Mouse (Mus musculus): ENCODE data around the gene Kcnab1.

DNA sequence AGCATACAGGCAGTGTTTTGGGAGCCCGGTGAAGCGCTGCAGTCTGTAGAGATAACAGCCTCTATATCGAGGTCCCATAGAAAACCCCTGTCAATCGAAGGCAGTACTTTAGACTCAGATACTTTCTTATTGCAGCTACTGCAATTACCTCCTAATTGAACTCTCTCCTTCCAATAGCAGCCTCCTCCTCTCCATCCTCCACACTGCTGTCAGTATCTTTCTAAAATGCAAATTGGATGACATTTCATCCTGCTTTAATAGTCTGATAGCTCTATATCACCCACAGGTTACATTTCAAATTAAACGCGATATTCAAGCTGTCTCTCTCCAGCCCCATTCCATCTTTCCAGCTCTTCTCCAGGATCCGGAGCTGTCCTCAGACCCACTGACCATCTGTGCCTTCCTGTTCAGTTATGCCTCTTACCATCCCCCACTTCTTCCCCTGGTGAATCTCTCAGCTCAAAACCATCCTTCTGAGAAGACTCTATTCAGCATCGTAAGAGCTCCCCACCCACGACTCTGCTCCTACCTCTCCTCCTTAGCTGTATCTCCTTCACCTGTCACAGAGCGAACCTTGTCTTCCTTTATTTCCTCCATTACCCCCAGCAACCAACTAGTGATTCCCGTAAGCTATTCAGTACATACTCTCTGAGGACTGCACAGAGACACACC lies 122.4 kb downstream of the Kcnab1 start:
- TF ChIP-seq EP300 (IDR thresholded peaks at IDR 0.05) = no peak
- no peak for TF ChIP-seq CTCF (IDR thresholded peaks at IDR 0.05)
